Mouse (Mus musculus): Measurements from ENCODE around the gene Tex38.

DNA sequence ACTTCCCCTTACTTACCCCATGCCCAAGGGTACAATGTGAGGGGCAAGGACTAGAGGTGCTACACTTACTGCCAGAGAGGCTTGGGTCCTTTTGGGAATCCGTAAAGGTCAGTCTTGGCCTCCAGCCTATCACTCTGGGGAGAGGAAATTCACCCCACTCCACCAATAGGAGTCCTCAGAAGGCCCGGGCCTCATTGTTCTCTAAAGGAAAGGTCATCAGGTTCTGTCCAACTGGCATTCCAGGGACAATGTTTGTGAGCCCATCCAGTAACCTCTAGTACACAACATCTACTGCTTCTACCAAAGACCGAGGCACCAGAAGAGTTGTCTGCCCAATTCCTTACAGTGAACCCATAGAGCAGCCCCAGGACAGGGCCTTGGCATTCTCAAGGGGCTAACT is at the start of gene Tex38:
- no peak for TF ChIP-seq CTCF (IDR thresholded peaks at IDR 0.05; ENCODE audit: extremely low read depth, insufficient read length, insufficient replicate concordance, low read depth, low read length)
- TF ChIP-seq POLR2A (IDR thresholded peaks at IDR 0.05; ENCODE audit: low read depth, low read length) = no peak
